Mouse (Mus musculus) MEL (cell line): ENCODE data around the gene Ltbp2. TPM values are rescaled to one million over a fixed set of nuclear protein-coding genes. Genes with fewer than 3 reads are reported as not detected.

Experiments
- DNase-seq: peaks from one replicate; pipeline ENCODE4 v3.0.0; 2011; ENCODE audit warnings: low read depth, low spot score
- H3K27ac ChIP-seq: 2 replicates; pipeline ENCODE4 v1.5.1; 2012; ENCODE audit warnings: low read depth, mild to moderate bottlenecking, control low read depth, low read length, moderate library complexity; ENCODE audit not compliant: control insufficient read depth
- H3K27me3 ChIP-seq, 2 experiments: fragments of 150-350 bp in 1 of 2; sonication (generic) in 1 of 2; 2 replicates each; pipeline ENCODE4 v1.6.1; 2012; ENCODE audit warnings: low read length in 2 of 2, mild to moderate bottlenecking in 2 of 2, improper control_type of control experiment in 1 of 2, moderate library complexity in 1 of 2; ENCODE audit not compliant: insufficient read depth in 2 of 2, control insufficient read depth in 1 of 2
- H3K36me3 ChIP-seq, 2 experiments: 2 replicates each; pipeline ENCODE4 v1.6.1; 2012 to 2014; ENCODE audit warnings: low read length in 2 of 2, improper control_type of control experiment in 1 of 2, inconsistent platforms in 1 of 2, mild to moderate bottlenecking in 1 of 2; ENCODE audit not compliant: insufficient read depth in 2 of 2, control insufficient read depth in 1 of 2
- H3K4me1 ChIP-seq, 2 experiments: fragments of 150-350 bp in 1 of 2; sonication (generic) in 1 of 2; 2 replicates each; pipeline ENCODE4 v1.6.1; 2012; ENCODE audit warnings: low read length in 2 of 2, improper control_type of control experiment in 1 of 2, mild to moderate bottlenecking in 1 of 2; ENCODE audit not compliant: insufficient read depth in 2 of 2, control insufficient read depth in 1 of 2
- H3K4me3 ChIP-seq, 2 experiments: fragments of 150-350 bp in 1 of 2; sonication (generic) in 1 of 2; 2 replicates each; pipeline ENCODE4 v1.5.1; 2012; ENCODE audit warnings: low read depth in 2 of 2, low read length in 2 of 2, mild to moderate bottlenecking in 2 of 2, moderate library complexity in 2 of 2, control low read depth in 1 of 2, improper control_type of control experiment in 1 of 2; ENCODE audit not compliant: control insufficient read depth in 1 of 2, insufficient read depth in 1 of 2
- H3K79me2 ChIP-seq: 2 replicates; pipeline ENCODE4 v1.6.1; 2012; ENCODE audit warnings: mild to moderate bottlenecking, low read length, moderate library complexity; ENCODE audit not compliant: control insufficient read depth, poor library complexity, insufficient read depth
- H3K9ac ChIP-seq: 2 replicates; pipeline ENCODE4 v1.6.1; 2012; ENCODE audit warnings: low read depth, mild to moderate bottlenecking, control low read depth, low read length, moderate library complexity; ENCODE audit not compliant: control insufficient read depth, poor library complexity, severe bottlenecking
- H3K9me3 ChIP-seq: fragments of 150-350 bp; sonication (generic); replicated peaks from 2 replicates; pipeline ENCODE4 v1.6.1; 2012; ENCODE audit warnings: mild to moderate bottlenecking, low read length, improper control_type of control experiment, moderate library complexity; ENCODE audit not compliant: insufficient read depth
- E2F4 ChIP-seq: IDR thresholded peaks from 2 replicates; pipeline ENCODE4 v1.6.1; 2011; ENCODE audit warnings: low read depth, low read length, improper control_type of control experiment, borderline replicate concordance
- EP300 ChIP-seq, 2 experiments: IDR thresholded peaks; 2 replicates each; pipeline ENCODE4 v1.6.1; 2011; ENCODE audit warnings: improper control_type of control experiment in 2 of 2, low read length in 2 of 2, low read depth in 1 of 2, mild to moderate bottlenecking in 1 of 2
- ETS1 ChIP-seq: IDR thresholded peaks from 2 replicates; pipeline ENCODE4 v1.6.1; 2012; ENCODE audit warnings: low read depth, mild to moderate bottlenecking, inconsistent platforms, low read length, improper control_type of control experiment, moderate library complexity
- HCFC1 ChIP-seq: IDR thresholded peaks from 2 replicates; pipeline ENCODE4 v1.6.1; 2012; ENCODE audit warnings: low read depth, mild to moderate bottlenecking, inconsistent platforms, low read length, improper control_type of control experiment, moderate library complexity
- JUND ChIP-seq: IDR thresholded peaks from 2 replicates; pipeline ENCODE4 v1.6.1; 2011; ENCODE audit warnings: low read depth, mild to moderate bottlenecking, improper control_type of control experiment, low read length
- KAT2A ChIP-seq: conservative IDR thresholded peaks from 2 replicates; pipeline ENCODE4 v1.6.1; 2012; ENCODE audit warnings: low read depth, low read length, improper control_type of control experiment, inconsistent platforms
- MAFK ChIP-seq: IDR thresholded peaks from 2 replicates; pipeline ENCODE4 v1.6.1; 2011; ENCODE audit warnings: low read depth, mild to moderate bottlenecking, low read length, improper control_type of control experiment, borderline replicate concordance
- MAX ChIP-seq: IDR thresholded peaks from 2 replicates; pipeline ENCODE4 v1.6.1; 2011; ENCODE audit warnings: low read length, improper control_type of control experiment
- MEF2A ChIP-seq: IDR thresholded peaks from 2 replicates; pipeline ENCODE4 v1.6.1; 2014; ENCODE audit warnings: low read depth, mild to moderate bottlenecking, inconsistent platforms, low read length, improper control_type of control experiment; ENCODE audit not compliant: poor library complexity, insufficient replicate concordance, severe bottlenecking; ENCODE audit errors: extremely low read depth
- MYC ChIP-seq: IDR thresholded peaks from 2 replicates; pipeline ENCODE4 v1.6.1; 2011; ENCODE audit warnings: low read depth, mild to moderate bottlenecking, low read length, improper control_type of control experiment, moderate library complexity
- NRF1 ChIP-seq: IDR thresholded peaks from 2 replicates; pipeline ENCODE4 v1.6.1; 2014; ENCODE audit warnings: low read depth, mild to moderate bottlenecking, inconsistent platforms, low read length, improper control_type of control experiment, moderate library complexity; ENCODE audit not compliant: poor library complexity, insufficient read depth, severe bottlenecking
- POLR2A ChIP-seq, 2 experiments: IDR thresholded peaks; 2 replicates each; pipeline ENCODE4 v1.6.1; 2011 to 2012; ENCODE audit warnings: low read length in 2 of 2, mild to moderate bottlenecking in 2 of 2, control low read depth in 1 of 2, improper control_type of control experiment in 1 of 2, low read depth in 1 of 2, moderate library complexity in 1 of 2; ENCODE audit not compliant: control insufficient read depth in 1 of 2, insufficient read depth in 1 of 2, poor library complexity in 1 of 2
- POLR2AphosphoS2 ChIP-seq: IDR thresholded peaks from 2 replicates; pipeline ENCODE4 v1.6.1; 2011; ENCODE audit warnings: low read length, improper control_type of control experiment
- POLR2AphosphoS5 ChIP-seq: IDR thresholded peaks from 2 replicates; pipeline ENCODE4 v1.6.1; 2012; ENCODE audit warnings: low read depth, borderline replicate concordance, mild to moderate bottlenecking, inconsistent platforms, low read length, moderate library complexity, mixed read lengths
- SIN3A ChIP-seq: IDR thresholded peaks from 2 replicates; pipeline ENCODE4 v1.6.1; 2012; ENCODE audit warnings: low read length, improper control_type of control experiment, inconsistent platforms
- SMC3 ChIP-seq: IDR thresholded peaks from 2 replicates; pipeline ENCODE4 v1.6.1; 2011; ENCODE audit warnings: low read depth, low read length, improper control_type of control experiment
- TBP ChIP-seq: IDR thresholded peaks from 2 replicates; pipeline ENCODE4 v1.8.0; 2011; ENCODE audit warnings: low read depth, low read length, improper control_type of control experiment
- TCF12 ChIP-seq: IDR thresholded peaks from 2 replicates; pipeline ENCODE4 v1.6.1; 2014; ENCODE audit warnings: low read depth, mild to moderate bottlenecking, inconsistent platforms, low read length, improper control_type of control experiment, moderate library complexity
- UBTF ChIP-seq: IDR thresholded peaks from 2 replicates; pipeline ENCODE4 v1.6.1; 2012; ENCODE audit warnings: low read depth, mild to moderate bottlenecking, inconsistent platforms, low read length, improper control_type of control experiment, moderate library complexity, borderline replicate concordance; ENCODE audit not compliant: insufficient read depth
- USF1 ChIP-seq: IDR thresholded peaks from 2 replicates; pipeline ENCODE4 v1.6.1; 2014; ENCODE audit warnings: low read depth, mild to moderate bottlenecking, inconsistent platforms, low read length, improper control_type of control experiment, moderate library complexity
- USF2 ChIP-seq, 2 experiments: IDR thresholded peaks; 2 replicates each; pipeline ENCODE4 v1.6.1; 2011 to 2012; ENCODE audit warnings: improper control_type of control experiment in 2 of 2, low read length in 2 of 2, borderline replicate concordance in 1 of 2, inconsistent platforms in 1 of 2, low read depth in 1 of 2, mild to moderate bottlenecking in 1 of 2; ENCODE audit not compliant: insufficient read depth in 1 of 2
- ZC3H11A ChIP-seq: IDR thresholded peaks from 2 replicates; pipeline ENCODE4 v1.6.1; 2012; ENCODE audit warnings: low read depth, mild to moderate bottlenecking, inconsistent platforms, low read length, improper control_type of control experiment
- ZKSCAN1 ChIP-seq: IDR thresholded peaks from 2 replicates; pipeline ENCODE4 v1.6.1; 2012; ENCODE audit warnings: low read depth, mild to moderate bottlenecking, inconsistent platforms, low read length, improper control_type of control experiment, moderate library complexity
- ZMIZ1 ChIP-seq: IDR thresholded peaks from 2 replicates; pipeline ENCODE4 v1.6.1; 2012; ENCODE audit warnings: low read depth, mild to moderate bottlenecking, inconsistent platforms, low read length, improper control_type of control experiment, moderate library complexity
- ZNF384 ChIP-seq: IDR thresholded peaks from 2 replicates; pipeline ENCODE4 v1.6.1; 2012; ENCODE audit warnings: low read depth, mild to moderate bottlenecking, inconsistent platforms, low read length, improper control_type of control experiment
- polyA plus RNA-seq, 2 experiments: library from polyadenylated mRNA; stranded (reverse) in 1 of 2; unstranded in 1 of 2; fragments of >175 nt in 1 of 2; fragments of >200 nt in 1 of 2; gene quantifications; 2 replicates each; pipeline versions ENCODE4 v1.2.1 to v1.2.4; 2012; ENCODE audit warnings: low replicate concordance in 2 of 2, low read depth in 1 of 2; ENCODE audit not compliant: insufficient read length in 2 of 2, insufficient read depth in 1 of 2, missing spikeins in 1 of 2
- total RNA-seq: library from RNA; depleted of rRNA; stranded (reverse); fragments of 300-350 nt; gene quantifications from 2 replicates; pipeline ENCODE4 v1.2.3, GENCODE M21; 2012

Gene Ltbp2
- total and polyA plus RNA-seq, 3 experiments, result 0.01 to 0.08 TPM; not detected in 1

DNA sequence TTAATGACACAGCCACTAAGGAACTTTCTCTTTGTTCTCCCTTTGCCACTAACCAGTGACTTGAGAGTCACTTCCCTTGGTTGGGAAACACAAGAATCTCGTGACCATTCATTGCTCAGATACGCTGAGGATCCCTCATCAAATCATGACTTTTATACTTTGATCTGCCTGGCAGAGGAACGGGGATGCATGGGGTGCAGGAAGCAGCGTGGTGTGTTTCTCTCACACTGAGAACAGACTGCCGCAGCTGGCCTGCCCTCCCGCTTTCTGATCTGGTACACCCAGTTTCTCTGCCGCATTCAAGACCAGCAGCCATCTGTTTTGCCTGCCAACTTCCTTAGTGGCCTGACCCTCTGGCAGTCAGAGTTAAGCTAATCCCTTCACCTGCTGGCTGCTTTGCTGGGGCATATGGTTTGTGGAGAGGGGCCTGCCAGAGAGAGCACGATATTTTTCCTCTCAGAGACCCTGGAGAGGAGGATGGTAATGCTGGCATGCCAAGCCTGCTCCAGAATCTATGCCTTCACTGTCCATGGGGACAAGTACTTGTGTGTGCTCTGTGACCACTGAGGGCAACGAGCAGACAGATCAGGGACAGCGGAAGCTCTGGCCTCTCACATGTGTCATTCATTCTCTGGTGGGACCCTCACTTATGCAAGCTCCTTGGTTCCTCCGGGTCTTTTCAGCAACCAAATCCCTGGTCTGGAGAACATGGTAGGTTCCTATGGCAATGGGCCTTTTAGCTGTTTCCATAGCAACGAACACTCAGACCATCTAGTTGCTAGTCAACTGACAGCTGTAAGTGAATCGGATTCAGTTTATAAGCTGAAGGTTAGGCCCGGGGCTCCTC, 124.0 kb downstream of the Ltbp2 start (continued):
- no peak for TF ChIP-seq ZKSCAN1
- TF ChIP-seq SIN3A, result no peak
- TF ChIP-seq ZC3H11A, result no peak
- no peak for TF ChIP-seq USF1
- TF ChIP-seq, all 39 proteins: peak for 0

DNA sequence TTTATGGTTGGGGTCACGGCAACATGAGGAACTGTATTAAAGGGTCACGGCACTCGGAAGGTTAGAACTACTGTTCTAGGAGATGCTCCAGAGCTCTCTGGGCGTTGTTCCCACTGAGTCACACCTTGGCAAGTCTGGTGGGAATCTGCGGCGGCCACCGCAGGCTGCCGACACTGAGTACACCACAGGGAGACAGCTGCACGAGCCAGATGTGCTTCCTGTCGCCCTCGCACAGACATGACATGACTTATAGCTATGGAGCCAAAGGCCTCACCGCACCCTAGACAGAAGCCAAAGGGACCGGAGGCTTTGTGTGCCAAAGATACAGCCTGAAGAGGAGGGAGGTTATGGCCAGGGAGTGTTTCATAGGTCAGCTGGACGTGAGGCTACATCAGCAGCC, 125.7 kb downstream of the Ltbp2 start:
- Histone ChIP-seq H3K79me2 (no peaks in the 10 kb centered on the region), H3K9ac (no peak overlapping the region), H3K9me3 (no peaks in the 10 kb centered on the region), H3K27ac (no peak overlapping the region), H3K27me3 (peaks cover 2 to 3% of the 10 kb centered on the region in 2 experiments), H3K36me3 (no peaks in the 10 kb centered on the region; a peak in 1 of 4 replicates), H3K4me3 (no peak overlapping the region), H3K4me1 (no peaks in the 10 kb centered on the region)
- TF ChIP-seq POLR2A (IDR thresholded peaks at IDR 0.05; ENCODE audit: control insufficient read depth in 1 of 2, insufficient read depth in 1 of 2, low read depth in 1 of 2, low read length in 2 of 2, poor library complexity in 1 of 2) (no peak), EP300 (IDR thresholded peaks at IDR 0.05; ENCODE audit: low read depth in 1 of 2, low read length in 2 of 2) (no peak), HCFC1 (no peak), SMC3 (no peak), NRF1 (no peak), POLR2AphosphoS2 (no peak), POLR2AphosphoS5 (no peak), TBP (no peak), ZC3H11A (no peak), USF1 (no peak), USF2 (IDR thresholded peaks at IDR 0.05; ENCODE audit: borderline replicate concordance in 1 of 2, insufficient read depth in 1 of 2, low read depth in 1 of 2, low read length in 2 of 2) (no peak), TCF12 (no peak)
- no peak for DNase-seq

DNA sequence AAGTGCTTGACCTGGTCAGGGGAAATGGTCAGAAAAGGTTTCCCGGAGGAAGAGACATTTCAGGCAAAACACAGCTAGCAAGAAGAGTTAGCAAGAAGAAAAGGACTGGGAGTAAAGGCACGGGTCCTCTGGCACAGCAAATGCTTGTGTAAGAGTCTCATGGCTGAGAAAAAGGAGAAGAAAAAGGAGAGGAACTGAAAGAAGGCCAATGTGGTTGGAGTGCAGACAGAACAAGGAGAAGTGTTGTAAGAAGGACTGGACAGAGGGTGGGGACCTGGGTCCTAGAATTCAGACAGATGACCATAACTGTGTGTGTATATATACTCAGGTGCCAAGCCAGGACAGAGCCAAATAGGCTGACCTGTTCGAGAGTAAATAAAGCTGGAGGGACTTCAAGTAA, 128.2 kb downstream of the Ltbp2 start:
- Histone ChIP-seq H3K36me3 (no peaks in the 10 kb centered on the region), H3K27me3 (peaks cover 2 to 3% of the 10 kb centered on the region in 2 experiments), H3K4me1 (no peaks in the 10 kb centered on the region), H3K9ac (no peak overlapping the region), H3K27ac (no peak overlapping the region), H3K9me3 (no peaks in the 10 kb centered on the region), H3K4me3 (no peak overlapping the region), H3K79me2 (no peaks in the 10 kb centered on the region)
- DNase-seq, result no peak
- no peak for TF ChIP-seq UBTF
- no peak for TF ChIP-seq E2F4
- no peak for TF ChIP-seq JUND
- TF ChIP-seq TBP, result no peak
- no peak for TF ChIP-seq MYC
- no peak for TF ChIP-seq HCFC1
- no peak for TF ChIP-seq NRF1
- no peak for TF ChIP-seq MAFK
- no peak for TF ChIP-seq SMC3
- TF ChIP-seq KAT2A, result no peak
- TF ChIP-seq ZNF384, result no peak
- TF ChIP-seq TCF12, result no peak
- no peak for TF ChIP-seq EP300 (IDR thresholded peaks at IDR 0.05; ENCODE audit: low read depth in 1 of 2, low read length in 2 of 2)
- no peak for TF ChIP-seq MEF2A
- TF ChIP-seq ZMIZ1, result no peak
- TF ChIP-seq ETS1, result no peak
- no peak for TF ChIP-seq MAX
